Mouse (Mus musculus) forebrain, embryonic 15.5 days (tissue): ENCODE measurements at regions not wholly inside any gene's neighbourhood (a gene's known extent, or its start where the extent isn't known, plus 50 kb on each side); places are given as distances from the start of the nearest gene placed in this dataset.
"Not testable (repeated sequence)": the region's sequence is repeated elsewhere in the genome, so short reads cannot be mapped to it uniquely, and the experiment has no call there.

Experiments used
- ATAC-seq: fragments of 200-750 bp; cut with Nextera tagmentation; replicated peaks from 2 replicates; pipeline ENCODE4 v1.8.0; 2017; ENCODE audit warnings: mild to moderate bottlenecking, moderate TSS enrichment, moderate library complexity
- H3K27ac ChIP-seq: fragments of 300-500 bp; sonication (generic); replicated peaks from 2 replicates; pipeline ENCODE4 v1.5.1; 2015; ENCODE audit warnings: mild to moderate bottlenecking, inconsistent platforms
- H3K27me3 ChIP-seq: fragments of 300-500 bp; sonication (generic); 2 replicates; pipeline ENCODE4 v1.6.1; 2015; ENCODE audit warnings: inconsistent platforms
- H3K36me3 ChIP-seq: fragments of 300-500 bp; sonication (generic); 2 replicates; pipeline ENCODE4 v1.6.1; 2015; ENCODE audit warnings: mild to moderate bottlenecking, inconsistent platforms
- H3K4me1 ChIP-seq: fragments of 300-500 bp; sonication (generic); 2 replicates; pipeline ENCODE4 v1.6.1; 2015; ENCODE audit warnings: inconsistent platforms
- H3K4me2 ChIP-seq: fragments of 300-500 bp; sonication (generic); replicated peaks from 2 replicates; pipeline ENCODE4 v1.6.1; 2015; ENCODE audit warnings: mild to moderate bottlenecking, inconsistent platforms
- H3K4me3 ChIP-seq: fragments of 300-500 bp; sonication (generic); 2 replicates; pipeline ENCODE4 v1.5.1; 2015; ENCODE audit warnings: mild to moderate bottlenecking, inconsistent platforms
- H3K9ac ChIP-seq: fragments of 300-500 bp; sonication (generic); replicated peaks from 2 replicates; pipeline ENCODE4 v1.6.1; 2015; ENCODE audit warnings: mild to moderate bottlenecking, inconsistent platforms
- H3K9me3 ChIP-seq: fragments of 300-500 bp; sonication (generic); 2 replicates; pipeline ENCODE4 v1.6.1; 2016; ENCODE audit warnings: inconsistent platforms
- WGBS: fragments of 180-500 bp; shearing (Covaris S2); methylation state at CpG from one replicate; pipeline ENCODE4 v1.1.7; 2015; ENCODE audit warnings: mixed read lengths; 5-methylcytosine and 5-hydroxymethylcytosine counted together

GRCm38 (mm10) chrX:103250961-103251360, 64.5 kb upstream of the Nap1l2 start:
- Histone ChIP-seq H3K4me2 (no peak overlapping the region), H3K9ac (no peak overlapping the region), H3K27ac (no peak overlapping the region), H3K9me3 (no peaks in the 10 kb centered on the region), H3K36me3 (no peaks in the 10 kb centered on the region), H3K4me1 (no peaks in the 10 kb centered on the region), H3K4me3 (no peak overlapping the region), H3K27me3 (no peaks in the 10 kb centered on the region)
- 79% methylated on average over 2 of the region's 2 CpGs for WGBS
- no peak for ATAC-seq

GRCm38 (mm10) chrX:103251478-103251877, 65.0 kb upstream of the Nap1l2 start:
- H3K27me3 ChIP-seq: not testable (repeated sequence)

GRCm38 (mm10) chrX:103252056-103252850, 65.8 kb upstream of the Nap1l2 start:
- 61% methylated on average over 1 of the region's 1 CpGs for WGBS
- not testable (repeated sequence) for H3K9me3 ChIP-seq, H3K36me3 ChIP-seq, H3K27me3 ChIP-seq, H3K4me3 ChIP-seq, H3K4me2 ChIP-seq, H3K27ac ChIP-seq, H3K9ac ChIP-seq, ATAC-seq, H3K4me1 ChIP-seq

More at GRCm38 (mm10) chrX:103251478-103251877, 65.0 kb upstream of the Nap1l2 start:
- not testable (repeated sequence) for H3K9me3 ChIP-seq, ATAC-seq, H3K27ac ChIP-seq, H3K4me2 ChIP-seq, H3K4me1 ChIP-seq, H3K9ac ChIP-seq, H3K36me3 ChIP-seq, H3K4me3 ChIP-seq

- no peak overlapping the region for H3K4me3 ChIP-seq
- H3K9me3 ChIP-seq: no peaks in the 10 kb centered on the region
- H3K27ac ChIP-seq: no peak overlapping the region
- no peaks in the 10 kb centered on the region for H3K36me3 ChIP-seq
- no peak overlapping the region for H3K9ac ChIP-seq
- no peak overlapping the region for H3K4me2 ChIP-seq
- no peaks in the 10 kb centered on the region for H3K4me1 ChIP-seq
- ATAC-seq: no peak
- 81% methylated on average over 6 of the region's 6 CpGs for WGBS
- no peaks in the 10 kb centered on the region for H3K27me3 ChIP-seq
These were observed 66.4 kb upstream of the Nap1l2 start for GRCm38 (mm10) chrX:103252881-103253280.

- Histone ChIP-seq H3K4me1 (no peaks in the 10 kb centered on the region), H3K27ac (no peak overlapping the region), H3K4me3 (no peak overlapping the region), H3K27me3 (0 out of 2 replicates have a peak, but pooled peaks cover 4% of the 10 kb centered on the region), H3K36me3 (no peaks in the 10 kb centered on the region), H3K9me3 (no peaks in the 10 kb centered on the region), H3K4me2 (no peak overlapping the region), H3K9ac (no peak overlapping the region)
- ATAC-seq: no peak
- WGBS: 89% methylated on average over 3 of the region's 3 CpGs
These were observed 66.3 kb upstream of the Cdx4 start for GRCm38 (mm10) chrX:103254867-103255266.

- WGBS: 5% methylated on average over 2 of the region's 2 CpGs
- H3K4me3 ChIP-seq: no peak overlapping the region
- no peak overlapping the region for H3K27ac ChIP-seq
- no peaks in the 10 kb centered on the region for H3K9me3 ChIP-seq
- no peaks in the 10 kb centered on the region for H3K36me3 ChIP-seq
- no peak overlapping the region for H3K4me2 ChIP-seq
- no peak overlapping the region for H3K9ac ChIP-seq
- H3K27me3 ChIP-seq: peaks cover 7% of the 10 kb centered on the region; the same call in 1 of the 2 replicates
- H3K4me1 ChIP-seq: no peaks in the 10 kb centered on the region
- ATAC-seq: peak; percentile 58; the same call in 1 of the 2 replicates
These were observed 61.3 kb upstream of the Cdx4 start for GRCm38 (mm10) chrX:103259882-103260281.
